ENCODE assay signal across 8 mouse cellular contexts in the genomic region with DNA sequence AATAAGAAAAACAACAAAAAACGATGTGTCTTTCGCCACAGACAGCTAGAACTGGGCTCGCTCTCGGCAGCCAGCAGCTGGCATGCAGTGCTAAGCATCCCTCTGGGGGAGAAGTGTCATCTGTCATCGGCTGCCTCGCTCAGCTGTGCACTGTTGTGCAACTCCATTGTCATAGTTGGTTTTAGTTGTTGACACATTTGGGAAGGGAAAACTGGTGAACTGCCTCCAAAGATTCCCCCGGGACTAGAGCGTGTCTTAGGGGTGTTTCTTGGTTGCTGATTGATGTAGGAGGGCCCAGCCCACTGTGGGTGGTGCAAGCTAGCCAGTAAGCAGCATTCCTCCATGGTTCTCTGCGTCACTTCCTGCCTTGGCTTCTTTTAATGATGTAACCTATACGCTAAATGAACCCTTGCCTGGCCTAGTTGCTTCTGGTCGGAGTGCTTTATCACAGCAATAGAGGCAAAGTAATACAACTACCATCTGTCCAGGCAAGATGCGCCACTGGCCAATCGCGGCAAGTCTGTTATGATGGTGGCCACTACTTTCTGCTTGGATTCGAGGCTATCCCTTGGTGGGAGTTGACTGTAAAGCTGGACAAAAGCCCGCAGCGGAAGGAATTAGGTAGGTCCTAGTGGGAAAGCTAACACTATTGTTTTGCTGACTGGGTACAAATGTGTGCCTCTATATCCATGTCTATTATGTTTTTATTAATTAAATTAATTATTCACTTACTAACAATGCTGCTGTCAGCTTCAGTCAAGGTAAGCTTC. TPM values are rescaled to one million over a fixed set of nuclear protein-coding genes. Genes with fewer than 3 reads are reported as not detected.
DNase-seq lines count a peak whose midpoint lies in the region; ATAC-seq lines count a peak whose summit lies in the region.

No protein-coding gene starts in this region.

- no peak overlapping the region for H3K27ac ChIP-seq in limb, embryonic 13.5 days

- H3K4me3 ChIP-seq in limb, embryonic 13.5 days: no peak overlapping the region

- H3K27me3 ChIP-seq in limb, embryonic 13.5 days: no peaks in the 10 kb centered on the region

- 0 out of 2 replicates have a peak overlapping the region, but pooled peaks have one; percentile 7 for H3K4me2 ChIP-seq in limb, embryonic 13.5 days (replicated peaks)

- DNase-seq in adrenal gland, adult 2 months: peak; percentile 44
- no peak for DNase-seq in adrenal gland, adult 18-20 months (ENCODE audit: low spot score in 2 of 2)
- DNase-seq in urinary bladder, adult 2 months (ENCODE audit: low spot score): peak; percentile 16
- DNase-seq in urinary bladder, postnatal 10 days (ENCODE audit: low spot score): no peak
- peak; percentile 69 for DNase-seq in heart, postnatal 25 days (ENCODE audit: low spot score)
- peak; percentile 56 for DNase-seq in retina, postnatal 1 day
- no peak for DNase-seq in natural killer cell, adult 2 months (ENCODE audit: low spot score in 2 of 2)

- intact Hi-C loops in heart, postnatal 25 days (cut with DNase I): no loop called here

- H3K9ac ChIP-seq in limb, embryonic 13.5 days: no peak overlapping the region

- WGBS in limb, embryonic 13.5 days: 68% methylated on average over 17 of the region's 17 CpGs

- no peak for ATAC-seq in limb, embryonic 13.5 days (ENCODE audit: low FRiP score, low read depth)

- H3K4me1 ChIP-seq in limb, embryonic 13.5 days: peaks cover 17% of the 10 kb centered on the region

- H3K9me3 ChIP-seq in limb, embryonic 13.5 days: no peaks in the 10 kb centered on the region

- no peaks in the 10 kb centered on the region for H3K36me3 ChIP-seq in limb, embryonic 13.5 days

RNA-seq across cellular contexts. Expression of gene Lgals9, which starts 11.2 kb away (rescaled TPM):
- total RNA-seq in adrenal gland, adult 2 months (2021): 10 to 100 TPM; 20.9 to 22.4 TPM
- 39.1 and 41.3 TPM in 2 replicates for polyA plus RNA-seq in adrenal gland, adult 2 months (2012; rRNA removed)
- total RNA-seq in adrenal gland, adult 18-20 months (2021): 10 to 100 TPM; 20.9 to 23.1 TPM
- polyA plus RNA-seq in urinary bladder, adult 2 months (2012; rRNA removed): 74.3 and 76.8 TPM in 2 replicates
- total RNA-seq in heart, postnatal 25 days (2021): 10 to 100 TPM; 24.0 to 25.3 TPM
- 16.3 and 16.6 TPM in 2 replicates for polyA plus RNA-seq in limb, embryonic 13.5 days (2015; fragmentation: Nextera tagmentation; extraction: Ambion mirVana)

RNA-seq across cellular contexts. Expression of gene Nos2, which starts 53.0 kb away (rescaled TPM):
- 1 to 10 TPM in 1 of 2 experiments, under 1 TPM in 1; 0.89 to 1.9 TPM for total RNA-seq in adrenal gland, adult 2 months (2021)
- polyA plus RNA-seq in adrenal gland, adult 2 months (2012; rRNA removed): 3.6 and 4.2 TPM in 2 replicates
- 1 to 10 TPM in 1 of 2 experiments, under 1 TPM in 1; 0.30 to 1.7 TPM for total RNA-seq in adrenal gland, adult 18-20 months (2021)
- polyA plus RNA-seq in urinary bladder, adult 2 months (2012; rRNA removed): 1.1 TPM in 2 replicates
- 1 to 10 TPM; 5.2 to 6.8 TPM for total RNA-seq in heart, postnatal 25 days (2021)
- polyA plus RNA-seq in limb, embryonic 13.5 days (2015; fragmentation: Nextera tagmentation; extraction: Ambion mirVana): 1.1 and 1.3 TPM in 2 replicates

Comparison
In these comparisons a context has a peak if more than half of its experiments do, and no peak if none do; other contexts are left out.
1. DNase-seq: peak in adrenal gland, adult 2 months (single experiment), urinary bladder, adult 2 months (single experiment), heart, postnatal 25 days (single experiment) and retina, postnatal 1 day (single experiment); none in adrenal gland, adult 18-20 months (0 of 2), urinary bladder, postnatal 10 days (single experiment) and natural killer cell, adult 2 months (0 of 2).